Comparison of ENCODE assay signal across 19 mouse cellular contexts in the genomic region with DNA sequence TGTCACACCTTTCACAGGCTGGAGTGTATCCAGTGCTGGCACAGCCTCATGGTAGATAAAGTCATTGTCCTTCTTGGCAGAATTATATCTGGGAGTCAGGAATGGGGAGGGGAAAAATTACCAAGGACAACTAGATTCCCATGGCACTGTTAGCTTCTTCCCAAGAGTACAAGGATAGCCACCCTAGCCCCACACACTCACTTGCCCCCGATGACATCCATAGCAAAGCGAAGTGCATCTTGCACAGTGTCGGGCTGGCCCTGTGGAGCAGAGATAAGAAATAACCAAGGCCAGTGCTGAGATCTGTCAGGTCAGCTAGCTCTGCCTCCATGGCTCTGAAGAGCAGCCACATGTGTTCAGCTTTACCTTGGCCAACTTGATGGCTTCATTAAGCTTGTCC. TPM values are rescaled to one million over a fixed set of nuclear protein-coding genes. Genes with fewer than 3 reads are reported as not detected.
"Had no signal": no experiment of that assay in that cellular context is flagged by ENCODE, and none has a peak within 500 bp of the region (broad histone marks: within the 10 kb centered on the region; RNA-seq: fewer than 3 reads in every experiment).

No protein-coding gene starts in this region.

- DNase-seq: gastrocnemius, adult 2 months; gastrocnemius, postnatal 10 days; gastrocnemius, postnatal 25 days; heart, adult 18-20 months; heart, postnatal 10 days; heart, postnatal 4 days; kidney, adult 18-20 months; kidney, adult 8-10 months; kidney, postnatal 10 days; kidney, postnatal 25 days; kidney, postnatal 4 days; liver, embryonic 13.5 days had no signal

RNA-seq across cellular contexts. Expression of gene Ngp, which starts 28.7 kb away (rescaled TPM):
- total RNA-seq: gastrocnemius, adult 2 months; gastrocnemius, postnatal 25 days; heart, adult 18-20 months; heart, postnatal 25 days; layer of hippocampus, adult 2 months; liver, adult 2 months had no signal
- polyA plus RNA-seq: heart, embryonic 10.5 days; hindbrain, embryonic 10.5 days; kidney, embryonic 14.5 days; limb, embryonic 10.5 days had no signal
